In the genomic region with DNA sequence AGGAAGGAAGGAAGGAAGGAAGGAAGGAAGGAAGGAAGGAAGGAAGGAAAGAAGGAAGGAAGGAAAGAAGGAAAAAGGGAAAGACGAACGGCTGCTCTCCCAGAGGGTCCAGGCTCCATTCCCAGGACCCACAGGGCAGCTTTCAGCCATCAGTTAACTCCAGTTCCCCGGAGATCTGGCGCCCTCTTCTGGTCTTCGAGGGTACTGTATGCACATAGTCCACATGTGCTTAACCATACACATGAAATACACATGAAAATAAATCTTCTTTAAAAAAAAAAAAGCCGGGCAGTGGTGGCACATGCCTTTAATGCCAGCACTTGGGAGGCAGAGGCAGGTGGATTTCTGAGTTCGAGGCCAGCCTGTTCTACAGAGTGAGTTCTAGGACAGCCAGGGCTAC, we compare ENCODE assay signal across 8 mouse cellular contexts. TPM values are rescaled to one million over a fixed set of nuclear protein-coding genes. Genes with fewer than 3 reads are reported as not detected.
A peak's percentile ranks its signal among the peaks of the same experiment; 100 is the strongest.
DNase-seq lines count a peak whose midpoint lies in the region; TF ChIP-seq lines count a peak whose summit lies in the region.
"Not testable (repeated sequence)": the region's sequence is repeated elsewhere in the genome, so short reads cannot be mapped to it uniquely, and the experiment has no call there.

No protein-coding gene starts in this region.

- not testable (repeated sequence) for H3K36me3 ChIP-seq in E14TG2a.4 (ENCODE audit: insufficient read depth, low read length)

- H3K27me3 ChIP-seq in E14TG2a.4 (ENCODE audit: insufficient read depth, low read length): not testable (repeated sequence)

- H3K4me1 ChIP-seq in E14TG2a.4 (replicated peaks; ENCODE audit: low read depth, low read length): peaks cover 75% of the 10 kb centered on the region

- DNase-seq in adrenal gland, postnatal 4 days (ENCODE audit: low spot score in 2 of 2): peak; percentile 36 to 60
- peak; percentile 79 for DNase-seq in embryo, embryonic 11 days
- peak; percentile 55 for DNase-seq in heart, adult 8-10 months (ENCODE audit: low spot score)
- peak; percentile 63 to 91 for DNase-seq in kidney, postnatal 36 days
- peak; percentile 77 for DNase-seq in lung, postnatal 25 days (ENCODE audit: low spot score)
- peak; percentile 84 for DNase-seq in retina, postnatal 1 day
- DNase-seq in thymus, postnatal 14 days: peak; percentile 81

- not testable (repeated sequence) for H3K9me3 ChIP-seq in E14TG2a.4 (ENCODE audit: low read length)

- TF ChIP-seq CTCF in E14TG2a.4 (conservative IDR thresholded peaks at IDR 0.05; ENCODE audit: low read length): peak; percentile 97

- H3K4me3 ChIP-seq in E14TG2a.4 (replicated peaks; ENCODE audit: low read length): not testable (repeated sequence)

RNA-seq across cellular contexts. Expression of a gene that starts 4.1 kb away (rescaled TPM):
- 100 to 1,000 TPM in 1 of 2 experiments, 10 to 100 TPM in 1; 93.5 to 109 TPM for total RNA-seq in adrenal gland, postnatal 4 days (2021)
- 10 to 100 TPM; 30.9 to 33.4 (median 32.4) TPM for total RNA-seq in heart, adult 8-10 months (2022)

RNA-seq across cellular contexts. Expression of a gene that starts 7.5 kb away (rescaled TPM):
- total RNA-seq in adrenal gland, postnatal 4 days (2021): 10 to 100 TPM; 27.8 TPM
- 10 to 100 TPM; 11.6 to 14.5 (median 12.9) TPM for total RNA-seq in heart, adult 8-10 months (2022)

RNA-seq across cellular contexts. Expression of a gene that starts 44.9 kb away (rescaled TPM):
- 100 to 1,000 TPM; 269 to 272 TPM for total RNA-seq in adrenal gland, postnatal 4 days (2021)
- total RNA-seq in heart, adult 8-10 months (2022): 100 to 1,000 TPM; 462 to 530 (median 477) TPM
